Mouse (Mus musculus) liver, adult 2 months (tissue): ENCODE measurements at regions not wholly inside any gene's neighbourhood (a gene's known extent, or its start where the extent isn't known, plus 50 kb on each side); places are given as distances from the start of the nearest gene placed in this dataset.

ENCODE experiments used
- DNase-seq: peaks from one replicate; pipeline ENCODE4 v3.0.0-alpha.2; 2011; ENCODE audit warnings: low read depth, low spot score; ENCODE audit errors: extremely low read depth
- H3K27ac ChIP-seq: fragments of 200-500 bp; replicated peaks from 2 replicates; pipeline ENCODE4 v1.5.1; 2012; ENCODE audit warnings: low read depth, mild to moderate bottlenecking, control low read depth, inconsistent platforms, low read length; ENCODE audit not compliant: insufficient read depth
- H3K27me3 ChIP-seq: fragments of 200-500 bp; 2 replicates; pipeline ENCODE4 v1.6.1; 2012; ENCODE audit warnings: mild to moderate bottlenecking, moderate library complexity, low read length, inconsistent platforms; ENCODE audit not compliant: control insufficient read depth, insufficient read depth
- H3K36me3 ChIP-seq: fragments of 200-500 bp; 2 replicates; pipeline ENCODE4 v1.6.1; 2012; ENCODE audit warnings: low read length, inconsistent platforms; ENCODE audit not compliant: control insufficient read depth, insufficient read depth
- H3K4me1 ChIP-seq: fragments of 200-500 bp; 2 replicates; pipeline ENCODE4 v1.6.1; 2011; ENCODE audit warnings: low read length; ENCODE audit not compliant: control insufficient read depth, insufficient read depth
- H3K4me3 ChIP-seq: fragments of 200-500 bp; 2 replicates; pipeline ENCODE4 v1.5.1; 2011; ENCODE audit warnings: low read depth, mild to moderate bottlenecking, control low read depth, low read length, moderate library complexity; ENCODE audit not compliant: insufficient read depth
- H3K79me2 ChIP-seq: fragments of 200-500 bp; 2 replicates; pipeline ENCODE4 v1.6.1; 2012; ENCODE audit warnings: inconsistent platforms, mild to moderate bottlenecking, low read length, moderate library complexity; ENCODE audit not compliant: control insufficient read depth, insufficient read depth
- H3K9ac ChIP-seq: fragments of 200-500 bp; 2 replicates; pipeline ENCODE4 v1.6.1; 2012; ENCODE audit warnings: low read depth, mild to moderate bottlenecking, control low read depth, inconsistent platforms, low read length
- CTCF ChIP-seq: fragments of 200-500 bp; IDR thresholded peaks from 2 replicates; pipeline ENCODE4 v1.5.1; 2011; ENCODE audit warnings: low read depth, low read length, control low read depth
- POLR2A ChIP-seq: fragments of 200-500 bp; IDR thresholded peaks from 2 replicates; pipeline ENCODE4 v1.6.1; 2011; ENCODE audit warnings: low read length, control low read depth; ENCODE audit not compliant: insufficient read depth; ENCODE audit errors: extremely low read depth
- WGBS: fragments of 180-500 bp; shearing (Covaris S2); methylation state at CpG from one replicate; pipeline ENCODE4 v1.1.7; 2018; 5-methylcytosine and 5-hydroxymethylcytosine counted together

- Histone ChIP-seq H3K79me2 (no peaks in the 10 kb centered on the region), H3K4me3 (no peak overlapping the region), H3K27me3 (no peaks in the 10 kb centered on the region), H3K9ac (no peak overlapping the region), H3K4me1 (peaks cover 2% of the 10 kb centered on the region; the same call in 1 of the 2 replicates), H3K36me3 (no peaks in the 10 kb centered on the region), H3K27ac (no peak overlapping the region)
- no peak for TF ChIP-seq CTCF
- no peak for TF ChIP-seq POLR2A
- WGBS, result 92% methylated on average over 8 of the region's 8 CpGs
- DNase-seq, result no peak
Observed at GRCm38 (mm10) chr5:64602356-64602936, 200.7 kb upstream of the Klf3 start.

- no peak for TF ChIP-seq POLR2A
- TF ChIP-seq CTCF, result no peak
- no peaks in the 10 kb centered on the region for H3K36me3 ChIP-seq
- DNase-seq, result no peak
- no peak overlapping the region for H3K4me3 ChIP-seq
- peaks cover 2% of the 10 kb centered on the region; the same call in 1 of the 2 replicates for H3K4me1 ChIP-seq
- H3K27me3 ChIP-seq, result no peaks in the 10 kb centered on the region
- no peak overlapping the region for H3K9ac ChIP-seq
- H3K79me2 ChIP-seq, result no peaks in the 10 kb centered on the region
- H3K27ac ChIP-seq, result no peak overlapping the region
- WGBS, result 96% methylated on average over 11 of the region's 11 CpGs
Observed at GRCm38 (mm10) chr5:64602996-64603755, 200.0 kb upstream of the Klf3 start.

GRCm38 (mm10) chr5:64605171-64605570 is 198.0 kb upstream of the Klf3 start:
- no peaks in the 10 kb centered on the region for H3K36me3 ChIP-seq
- no peak overlapping the region for H3K4me3 ChIP-seq
- H3K27ac ChIP-seq, result no peak overlapping the region
- H3K79me2 ChIP-seq, result no peaks in the 10 kb centered on the region
- TF ChIP-seq CTCF (no peak), POLR2A (no peak)
- no peaks in the 10 kb centered on the region for H3K27me3 ChIP-seq
- no peak overlapping the region for H3K9ac ChIP-seq
- DNase-seq, result no peak
- no peaks in the 10 kb centered on the region for H3K4me1 ChIP-seq

GRCm38 (mm10) chr5:64605991-64606390 is 197.2 kb upstream of the Klf3 start:
- Histone ChIP-seq H3K79me2 (no peaks in the 10 kb centered on the region), H3K4me3 (no peak overlapping the region), H3K36me3 (no peaks in the 10 kb centered on the region), H3K27ac (no peak overlapping the region), H3K4me1 (no peaks in the 10 kb centered on the region), H3K9ac (no peak overlapping the region), H3K27me3 (no peaks in the 10 kb centered on the region)
- DNase-seq, result no peak
- TF ChIP-seq CTCF (no peak), POLR2A (no peak)
- WGBS, result 91% methylated on average over 5 of the region's 5 CpGs

- Histone ChIP-seq H3K79me2 (no peaks in the 10 kb centered on the region), H3K27me3 (no peaks in the 10 kb centered on the region), H3K27ac (no peak overlapping the region), H3K4me3 (no peak overlapping the region), H3K36me3 (no peaks in the 10 kb centered on the region), H3K4me1 (no peaks in the 10 kb centered on the region), H3K9ac (no peak overlapping the region)
- TF ChIP-seq POLR2A (no peak), CTCF (no peak)
- DNase-seq, result no peak
- 85% methylated on average over 3 of the region's 3 CpGs for WGBS
Observed at GRCm38 (mm10) chr5:64609378-64610087, 193.7 kb upstream of the Klf3 start.

GRCm38 (mm10) chr5:64610146-64610545 is 193.0 kb upstream of the Klf3 start:
- Histone ChIP-seq H3K36me3 (no peaks in the 10 kb centered on the region), H3K79me2 (no peaks in the 10 kb centered on the region), H3K4me1 (no peaks in the 10 kb centered on the region), H3K27me3 (no peaks in the 10 kb centered on the region), H3K4me3 (no peak overlapping the region), H3K27ac (no peak overlapping the region), H3K9ac (no peak overlapping the region)
- TF ChIP-seq POLR2A, result no peak
- no peak for TF ChIP-seq CTCF
- no peak for DNase-seq
- 47% methylated on average over 3 of the region's 3 CpGs for WGBS
